Mouse (Mus musculus) heart, embryonic 15.5 days (tissue): ENCODE measurements around the gene Itgb3. TPM values are rescaled to one million over a fixed set of nuclear protein-coding genes. Genes with fewer than 3 reads are reported as not detected.
A peak's percentile ranks its signal among the peaks of the same experiment; 100 is the strongest.

Experiments used
- ATAC-seq: fragments of 200-750 bp; cut with Nextera tagmentation; replicated peaks from 2 replicates; pipeline ENCODE4 v1.8.0; 2017; ENCODE audit warnings: low read depth, moderate TSS enrichment; ENCODE audit not compliant: insufficient number of reproducible peaks, insufficient read depth, low FRiP score
- H3K27ac ChIP-seq: fragments of 300-500 bp; sonication (generic); 2 replicates; pipeline ENCODE4 v1.5.1; 2015; ENCODE audit warnings: mild to moderate bottlenecking, inconsistent platforms
- H3K27me3 ChIP-seq: fragments of 300-500 bp; sonication (generic); 2 replicates; pipeline ENCODE4 v1.6.1; 2015; ENCODE audit warnings: inconsistent platforms
- H3K36me3 ChIP-seq: fragments of 300-500 bp; sonication (generic); 2 replicates; pipeline ENCODE4 v1.6.1; 2015; ENCODE audit warnings: mild to moderate bottlenecking, inconsistent platforms
- H3K4me1 ChIP-seq: fragments of 300-500 bp; sonication (generic); replicated peaks from 2 replicates; pipeline ENCODE4 v1.6.1; 2015; ENCODE audit warnings: inconsistent platforms
- H3K4me2 ChIP-seq: fragments of 300-500 bp; sonication (generic); 2 replicates; pipeline ENCODE4 v1.6.1; 2015; ENCODE audit warnings: inconsistent platforms, mild to moderate bottlenecking, moderate library complexity
- H3K4me3 ChIP-seq: fragments of 300-500 bp; sonication (generic); 2 replicates; pipeline ENCODE4 v1.5.1; 2015; ENCODE audit warnings: mild to moderate bottlenecking, inconsistent platforms
- H3K9ac ChIP-seq: fragments of 300-500 bp; sonication (generic); 2 replicates; pipeline ENCODE4 v1.6.1; 2015; ENCODE audit warnings: mild to moderate bottlenecking, inconsistent platforms
- H3K9me3 ChIP-seq: fragments of 300-500 bp; sonication (generic); replicated peaks from 2 replicates; pipeline ENCODE4 v1.6.1; 2016; ENCODE audit warnings: inconsistent platforms
- WGBS: fragments of 180-500 bp; shearing (Covaris S2); methylation state at CpG from one replicate; pipeline ENCODE4 v1.1.7; 2015; ENCODE audit warnings: mixed read lengths; 5-methylcytosine and 5-hydroxymethylcytosine counted together
- polyA plus RNA-seq: library from polyadenylated mRNA; unstranded; fragments of >200 nt; fragmentation: Nextera tagmentation; extraction: Ambion mirVana; gene quantifications from 2 replicates; pipeline ENCODE4 v1.2.1, GENCODE M21; 2015

Gene Itgb3
- polyA plus RNA-seq, 1 experiment from 2014 or later = 3.7 TPM

DNA sequence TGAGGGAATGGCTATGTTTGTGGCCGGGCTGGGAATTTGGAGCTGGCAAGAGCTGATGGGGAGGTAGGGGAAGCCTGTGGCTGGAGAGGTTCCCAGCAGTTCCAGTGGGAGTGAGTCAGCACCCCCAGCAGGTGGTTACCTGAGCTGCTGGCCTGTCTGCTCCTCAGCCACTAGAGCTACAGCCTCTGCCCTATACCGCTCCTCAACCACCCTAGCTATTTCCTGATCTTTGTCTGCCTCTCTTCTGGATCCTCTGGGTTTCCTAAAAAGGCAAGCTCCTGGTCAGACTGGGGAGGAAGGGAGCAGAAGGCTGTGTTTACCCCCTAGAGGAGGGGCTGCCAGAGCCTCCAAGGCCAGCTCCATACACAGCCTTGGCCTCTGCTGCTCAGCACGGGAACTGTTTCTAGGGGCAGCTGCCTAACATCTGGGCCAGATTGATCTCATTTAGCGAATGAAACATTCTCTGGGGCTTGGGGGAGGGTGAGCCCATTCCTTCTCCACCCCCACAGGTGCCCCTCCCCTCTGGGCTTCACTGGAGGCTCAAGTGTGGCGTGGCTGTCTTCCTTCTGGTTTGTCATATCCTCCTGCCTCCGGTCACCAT lies 17.1 kb downstream of the Itgb3 start:
- no peak overlapping the region for H3K4me3 ChIP-seq
- H3K27me3 ChIP-seq = no peaks in the 10 kb centered on the region
- peak overlapping the region; percentile 29 for H3K27ac ChIP-seq
- 0 out of 2 replicates have a peak, but pooled peaks have one; percentile 12 for ATAC-seq
- H3K9ac ChIP-seq = no peak overlapping the region
- H3K4me1 ChIP-seq = peaks cover 24% of the 10 kb centered on the region
- H3K36me3 ChIP-seq = no peaks in the 10 kb centered on the region
- no peaks in the 10 kb centered on the region for H3K9me3 ChIP-seq
- 28% methylated on average over 6 of the region's 6 CpGs for WGBS
- no peak overlapping the region for H3K4me2 ChIP-seq

DNA sequence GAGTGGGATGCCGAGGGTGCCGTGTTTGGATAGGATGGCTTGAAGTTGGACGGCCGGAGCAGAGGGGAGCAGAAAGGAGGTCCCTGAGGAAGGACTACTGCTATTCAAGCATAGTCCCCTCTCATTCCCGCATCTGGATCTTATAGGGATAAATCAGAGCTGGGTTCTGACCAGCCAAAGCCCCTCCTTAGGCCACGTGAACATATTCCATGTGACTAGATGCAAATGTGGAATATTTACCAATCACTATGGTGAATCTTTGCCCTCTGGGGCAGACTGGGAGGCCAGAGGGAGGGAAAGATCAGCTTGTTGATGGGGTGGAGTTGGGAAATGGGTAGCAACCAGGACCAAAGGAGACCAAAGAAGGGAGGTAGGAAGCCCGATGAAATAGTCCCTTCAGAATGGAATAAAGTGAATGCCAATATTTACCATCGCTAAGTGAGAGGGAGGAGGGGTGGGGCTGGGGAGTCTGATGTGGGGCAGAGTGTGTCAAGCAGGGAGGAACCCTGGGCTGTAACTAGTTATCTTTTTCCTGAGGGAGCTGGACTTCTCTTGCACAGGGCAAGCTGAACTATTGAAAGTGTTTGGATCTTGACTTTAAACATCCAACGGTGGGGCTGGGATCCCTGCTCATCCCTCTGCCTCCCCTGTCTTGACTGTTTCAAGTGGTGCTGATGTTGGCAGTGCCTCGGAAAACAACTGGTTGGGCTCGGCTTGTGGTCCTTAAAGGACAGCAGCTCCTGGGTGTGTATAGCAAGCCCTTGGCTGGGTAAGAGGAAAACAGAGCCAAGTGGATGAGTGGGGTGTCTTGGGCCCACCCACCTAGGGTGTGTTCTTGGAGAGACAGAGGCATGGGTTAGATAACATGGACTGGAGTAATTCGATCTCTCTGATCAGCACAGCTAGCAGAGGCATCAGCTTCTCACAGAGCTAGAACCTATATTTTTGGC lies 17.9 kb downstream of the Itgb3 start:
- no peak overlapping the region for H3K4me2 ChIP-seq
- H3K9ac ChIP-seq = no peak overlapping the region
- no peaks in the 10 kb centered on the region for H3K9me3 ChIP-seq
- no peaks in the 10 kb centered on the region for H3K36me3 ChIP-seq
- peak; percentile 68 for ATAC-seq
- no peaks in the 10 kb centered on the region for H3K27me3 ChIP-seq
- 29% methylated on average over 12 of the region's 12 CpGs for WGBS
- peak overlapping the region; percentile 29; the same call in 1 of the 2 replicates for H3K27ac ChIP-seq
- H3K4me1 ChIP-seq = peaks cover 24% of the 10 kb centered on the region
- no peak overlapping the region for H3K4me3 ChIP-seq

DNA sequence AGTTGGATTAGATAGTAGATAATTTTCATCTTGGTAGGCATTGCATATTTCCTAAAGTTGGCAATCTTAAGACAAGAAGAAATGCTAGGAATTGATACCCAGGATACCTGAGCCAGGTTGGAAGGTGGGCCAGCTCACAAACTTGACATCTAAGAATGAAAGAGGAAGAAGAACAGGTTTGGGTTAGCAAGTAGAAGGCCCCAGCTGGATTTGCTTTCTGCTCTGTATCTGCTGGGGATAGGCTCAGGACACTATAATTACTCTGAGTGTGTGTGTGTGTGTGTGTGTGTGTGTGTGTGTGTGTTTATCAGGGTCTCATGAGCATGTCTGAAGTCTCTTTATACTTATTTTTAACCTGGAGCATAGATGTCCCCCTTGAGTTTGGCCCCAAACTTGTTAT lies 18.8 kb downstream of the Itgb3 start:
- H3K9me3 ChIP-seq = no peaks in the 10 kb centered on the region
- H3K27ac ChIP-seq = no peak overlapping the region
- no peak overlapping the region for H3K4me2 ChIP-seq
- H3K9ac ChIP-seq = no peak overlapping the region
- no peak overlapping the region for H3K4me3 ChIP-seq
- H3K27me3 ChIP-seq = no peaks in the 10 kb centered on the region
- peaks cover 24% of the 10 kb centered on the region for H3K4me1 ChIP-seq
- H3K36me3 ChIP-seq = no peaks in the 10 kb centered on the region
- no peak for ATAC-seq

DNA sequence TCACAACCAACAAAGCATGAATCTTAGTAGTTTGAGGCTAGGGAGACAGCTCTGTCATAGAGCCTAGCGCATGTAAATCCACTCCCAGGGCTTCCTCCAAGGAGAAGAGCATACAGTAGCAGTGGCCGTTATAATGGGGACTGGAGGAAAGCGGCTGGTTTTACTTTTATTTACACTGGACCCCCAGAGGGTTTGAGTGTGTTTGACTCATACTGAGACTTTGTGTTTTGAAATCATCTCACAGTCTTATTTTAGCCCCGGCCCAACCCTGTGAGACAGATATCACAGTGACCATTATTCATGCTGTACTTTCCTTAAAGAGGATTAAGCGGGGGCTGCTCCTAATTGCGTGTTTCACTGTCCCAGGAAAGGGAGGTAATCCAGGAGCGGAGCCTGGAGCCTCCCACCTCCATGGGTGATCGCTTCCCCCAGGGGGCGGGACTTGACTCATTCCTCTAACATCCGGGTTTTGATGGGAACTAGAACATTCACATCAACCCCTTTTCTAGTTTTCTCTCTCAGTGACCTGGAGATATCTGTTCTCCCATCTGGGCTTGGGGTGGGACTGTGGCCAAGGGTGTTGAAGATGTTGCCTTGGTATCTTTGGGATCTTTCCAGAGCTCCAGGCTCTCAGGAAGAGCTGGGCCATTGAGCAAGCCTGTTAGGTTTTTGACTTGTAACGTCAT lies 20.0 kb downstream of the Itgb3 start:
- H3K27ac ChIP-seq = no peak overlapping the region

DNA sequence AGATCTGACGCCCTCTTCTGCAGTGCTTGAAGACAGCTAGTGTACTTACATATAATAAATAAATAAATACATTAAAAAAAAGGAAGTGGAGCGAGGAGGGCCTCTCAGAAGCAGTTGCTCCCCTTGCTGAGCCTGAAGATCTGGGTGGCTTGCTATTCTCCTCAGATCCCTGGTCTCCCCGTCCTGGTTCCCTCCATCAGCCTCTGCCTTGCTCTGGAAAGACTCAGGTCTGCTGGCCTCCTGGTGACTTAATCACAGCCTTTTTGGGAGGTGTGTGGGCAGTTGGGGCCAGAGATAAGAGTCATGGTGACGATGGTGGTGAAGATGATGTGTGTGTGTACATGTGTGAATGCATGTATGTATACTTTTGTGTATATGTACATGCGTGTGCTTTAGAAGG lies 20.8 kb downstream of the Itgb3 start:
- 76% methylated on average over 5 of the region's 5 CpGs for WGBS
- no peak overlapping the region for H3K27ac ChIP-seq
- no peak overlapping the region for H3K4me2 ChIP-seq
- H3K4me3 ChIP-seq = no peak overlapping the region
- H3K4me1 ChIP-seq = peaks cover 20% of the 10 kb centered on the region
- H3K27me3 ChIP-seq = no peaks in the 10 kb centered on the region
- H3K36me3 ChIP-seq = no peaks in the 10 kb centered on the region
- H3K9ac ChIP-seq = no peak overlapping the region
- no peaks in the 10 kb centered on the region for H3K9me3 ChIP-seq
- ATAC-seq = no peak

More for the DNA sequence above, 20.0 kb downstream of the Itgb3 start:
- H3K27me3 ChIP-seq = no peaks in the 10 kb centered on the region
- H3K4me1 ChIP-seq = peaks cover 20% of the 10 kb centered on the region
- no peak overlapping the region for H3K4me3 ChIP-seq
- no peaks in the 10 kb centered on the region for H3K36me3 ChIP-seq
- no peak overlapping the region for H3K9ac ChIP-seq
- no peak overlapping the region for H3K4me2 ChIP-seq
- WGBS = 57% methylated on average over 11 of the region's 11 CpGs
- ATAC-seq = no peak
- no peaks in the 10 kb centered on the region for H3K9me3 ChIP-seq

DNA sequence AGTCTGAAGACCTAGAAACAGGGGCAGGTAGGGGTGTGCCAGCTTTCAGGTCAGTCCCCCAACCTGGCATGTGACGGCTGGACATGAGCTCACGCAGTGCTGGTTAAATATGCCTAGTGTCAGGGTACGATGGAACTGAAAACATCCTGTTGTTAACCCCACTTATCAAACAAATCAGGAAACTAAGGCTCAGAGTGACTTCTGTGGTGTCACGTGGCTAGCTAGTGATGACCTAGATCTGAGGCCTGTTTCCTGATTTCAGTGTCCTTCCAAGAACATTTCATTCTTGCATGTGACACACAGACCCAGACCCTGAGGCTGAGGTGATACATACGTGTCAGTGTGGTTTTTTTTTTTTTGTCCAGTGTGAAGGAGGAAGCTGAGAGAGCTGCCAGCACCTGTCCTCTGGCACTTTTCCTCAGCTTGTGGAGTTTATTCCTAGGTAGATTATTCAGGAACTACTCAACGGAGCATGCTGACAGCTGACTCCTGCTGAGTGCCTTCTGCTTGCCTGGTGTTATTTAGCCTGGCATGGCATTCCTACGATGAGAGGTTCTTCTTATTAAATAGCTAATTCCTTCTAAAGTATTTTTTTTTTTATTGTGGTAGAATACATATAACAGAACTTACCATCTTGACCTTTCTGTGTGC lies 22.5 kb downstream of the Itgb3 start:
- Histone ChIP-seq H3K36me3 (no peaks in the 10 kb centered on the region), H3K4me3 (no peak overlapping the region), H3K9ac (no peak overlapping the region), H3K4me2 (no peak overlapping the region), H3K27ac (no peak overlapping the region), H3K9me3 (no peaks in the 10 kb centered on the region), H3K4me1 (peaks cover 11% of the 10 kb centered on the region), H3K27me3 (no peaks in the 10 kb centered on the region)
- 58% methylated on average over 7 of the region's 7 CpGs for WGBS
- no peak for ATAC-seq

DNA sequence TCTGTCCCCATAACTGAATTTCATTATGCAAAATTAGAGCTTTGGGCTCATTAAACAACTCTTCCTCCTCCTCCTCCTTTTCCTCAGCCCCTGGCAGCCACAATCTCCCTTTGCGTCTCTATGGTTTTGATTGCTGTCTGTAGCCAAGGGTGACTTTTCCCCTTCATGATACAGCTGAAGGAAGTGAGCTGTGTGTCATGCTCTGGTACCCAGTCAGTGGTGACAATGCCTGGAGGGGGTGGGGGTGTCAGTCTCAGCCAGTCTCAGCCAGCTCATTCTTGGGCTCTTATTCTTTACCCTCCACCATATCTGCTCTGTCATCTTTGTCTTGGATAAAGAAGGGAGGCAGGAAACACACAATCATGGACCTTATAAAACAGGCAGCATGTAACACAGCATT lies 23.5 kb downstream of the Itgb3 start:
- no peak overlapping the region for H3K9ac ChIP-seq
- H3K9me3 ChIP-seq = no peaks in the 10 kb centered on the region

DNA sequence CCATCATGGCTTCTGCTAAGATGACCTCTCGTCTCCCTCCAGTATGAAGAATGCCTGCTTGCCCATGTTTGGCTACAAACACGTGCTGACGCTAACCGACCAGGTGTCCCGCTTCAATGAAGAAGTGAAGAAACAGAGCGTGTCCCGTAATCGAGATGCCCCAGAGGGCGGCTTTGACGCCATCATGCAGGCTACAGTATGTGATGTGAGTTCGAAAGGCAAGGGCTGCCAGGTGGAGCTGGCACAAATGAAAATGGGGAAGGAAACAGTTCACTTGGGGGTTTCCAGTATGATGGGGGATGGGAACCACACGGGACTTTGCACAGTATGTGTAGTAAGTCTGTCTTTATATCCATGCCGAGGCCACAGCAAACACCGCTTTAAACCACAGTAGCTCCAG lies 29.2 kb downstream of the Itgb3 start:
- Histone ChIP-seq H3K4me3 (no peak overlapping the region), H3K9ac (no peak overlapping the region), H3K36me3 (no peaks in the 10 kb centered on the region), H3K4me1 (no peaks in the 10 kb centered on the region), H3K4me2 (no peak overlapping the region), H3K27ac (no peak overlapping the region), H3K9me3 (no peaks in the 10 kb centered on the region), H3K27me3 (no peaks in the 10 kb centered on the region)
- WGBS = 85% methylated on average over 14 of the region's 14 CpGs
- no peak for ATAC-seq

More for the DNA sequence above, 23.5 kb downstream of the Itgb3 start:
- ATAC-seq = no peak
- H3K36me3 ChIP-seq = no peaks in the 10 kb centered on the region
- no peak overlapping the region for H3K4me2 ChIP-seq
- no peak overlapping the region for H3K4me3 ChIP-seq
- peaks cover 1% of the 10 kb centered on the region; the same call in 1 of the 2 replicates for H3K4me1 ChIP-seq
- 54% methylated on average over 1 of the region's 1 CpGs for WGBS
- no peak overlapping the region for H3K27ac ChIP-seq
- no peaks in the 10 kb centered on the region for H3K27me3 ChIP-seq

DNA sequence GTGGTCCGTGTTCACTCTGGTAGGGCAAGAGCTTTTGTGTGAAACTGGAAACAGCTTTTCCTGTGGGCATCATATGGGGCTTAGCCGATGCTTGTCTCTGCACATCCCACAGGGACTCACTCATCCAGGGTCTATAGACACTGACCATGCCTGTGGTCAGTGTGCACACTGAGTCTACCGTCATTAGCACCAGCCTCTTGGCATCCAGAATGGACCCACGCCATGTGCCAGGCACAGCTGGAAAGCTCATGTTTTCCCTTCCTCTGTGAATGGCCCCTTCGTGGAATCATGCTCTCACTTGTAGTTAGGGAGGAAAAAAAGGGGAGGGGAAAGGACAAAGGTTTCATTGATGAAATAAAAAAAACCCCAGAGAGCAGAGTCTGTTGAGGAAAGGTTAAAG lies 30.2 kb downstream of the Itgb3 start:
- WGBS = 76% methylated on average over 5 of the region's 5 CpGs
- no peak overlapping the region for H3K9ac ChIP-seq

DNA sequence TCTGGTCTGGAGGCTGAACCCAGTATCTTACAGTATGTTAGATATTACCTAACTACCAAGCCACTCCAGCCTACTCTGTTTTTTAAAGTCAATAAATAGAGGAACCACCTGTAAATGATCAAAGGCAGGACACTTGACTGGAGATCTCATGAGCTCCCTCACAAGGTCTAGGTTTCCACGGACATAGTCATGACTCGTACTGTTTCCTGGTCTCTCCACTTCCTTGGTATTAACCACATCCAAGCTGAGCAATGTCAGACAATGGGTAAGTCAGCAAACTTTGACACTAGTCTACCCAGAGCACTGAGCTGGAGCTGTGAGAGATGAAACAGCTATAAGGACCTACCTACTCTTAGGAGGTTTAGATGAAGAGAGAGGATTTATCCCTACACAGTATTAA lies 31.1 kb downstream of the Itgb3 start:
- WGBS = 61% methylated on average over 2 of the region's 2 CpGs
- no peak for ATAC-seq
- no peak overlapping the region for H3K27ac ChIP-seq

More for the DNA sequence above, 30.2 kb downstream of the Itgb3 start:
- no peaks in the 10 kb centered on the region for H3K36me3 ChIP-seq
- H3K27ac ChIP-seq = no peak overlapping the region
- no peaks in the 10 kb centered on the region for H3K4me1 ChIP-seq
- no peak overlapping the region for H3K4me3 ChIP-seq
- no peaks in the 10 kb centered on the region for H3K9me3 ChIP-seq
- no peaks in the 10 kb centered on the region for H3K27me3 ChIP-seq
- ATAC-seq = no peak
- no peak overlapping the region for H3K4me2 ChIP-seq

DNA sequence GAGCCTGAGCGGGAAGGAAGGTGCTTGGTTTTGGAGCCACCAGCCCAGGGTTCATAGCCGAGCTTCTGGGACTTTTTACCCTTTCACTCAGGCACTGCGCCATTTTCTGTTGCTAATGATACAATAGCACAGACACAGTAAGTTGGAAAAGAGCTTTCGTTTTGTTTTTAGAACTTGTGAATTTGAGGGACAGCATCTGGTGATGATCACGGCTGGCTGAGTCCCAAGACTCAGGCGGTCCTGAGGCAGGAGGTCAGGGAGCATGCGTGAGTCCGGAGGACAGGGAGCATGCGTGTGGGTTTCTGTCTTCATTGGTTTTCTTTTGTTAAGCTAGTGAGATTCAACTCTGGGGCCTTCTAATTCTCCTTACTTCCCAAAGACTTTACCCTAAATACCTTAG lies 31.8 kb downstream of the Itgb3 start:
- Histone ChIP-seq H3K27ac (no peak overlapping the region), H3K4me3 (no peak overlapping the region), H3K9ac (no peak overlapping the region), H3K36me3 (no peaks in the 10 kb centered on the region), H3K4me1 (no peaks in the 10 kb centered on the region), H3K9me3 (no peaks in the 10 kb centered on the region), H3K4me2 (no peak overlapping the region), H3K27me3 (no peaks in the 10 kb centered on the region)
- 73% methylated on average over 9 of the region's 9 CpGs for WGBS
- ATAC-seq = no peak

More for the DNA sequence above, 31.1 kb downstream of the Itgb3 start:
- H3K9ac ChIP-seq = no peak overlapping the region
- H3K9me3 ChIP-seq = no peaks in the 10 kb centered on the region
- H3K4me1 ChIP-seq = no peaks in the 10 kb centered on the region
- no peaks in the 10 kb centered on the region for H3K36me3 ChIP-seq
- no peak overlapping the region for H3K4me3 ChIP-seq
- H3K4me2 ChIP-seq = no peak overlapping the region
- no peaks in the 10 kb centered on the region for H3K27me3 ChIP-seq
